Mouse (Mus musculus): ENCODE results near the gene Olfr1028. TPM values are rescaled to one million over a fixed set of nuclear protein-coding genes. Genes with fewer than 3 reads are reported as not detected.

Gene Olfr1028
- not detected for total RNA-seq (2021)
- long read RNA-seq, experiment 1 = 0 reads
- long read RNA-seq, experiment 2 = 0 reads

DNA sequence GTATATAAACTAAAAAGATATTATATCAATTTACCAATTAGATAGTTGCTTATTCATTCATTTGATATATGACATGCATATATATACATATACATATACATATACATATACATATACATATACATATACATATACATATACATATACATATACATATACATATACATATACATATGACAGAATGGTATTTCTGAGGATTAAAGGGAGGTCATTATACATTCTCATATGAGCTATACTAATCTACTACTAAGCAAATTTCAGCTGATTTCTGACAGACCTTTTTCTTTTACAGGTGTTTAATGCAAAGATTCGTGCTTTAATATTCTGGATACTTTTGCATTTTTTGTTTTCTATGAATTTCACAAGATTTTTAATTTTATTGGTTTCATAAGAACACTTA lies at the start of gene Olfr1028:
TSS of gene Olfr1028 (plus strand) at position 301 of the 400 bp plus-strand sequence.
- no peak for DNase-seq (ENCODE audit: low spot score in 2 of 2)

DNA sequence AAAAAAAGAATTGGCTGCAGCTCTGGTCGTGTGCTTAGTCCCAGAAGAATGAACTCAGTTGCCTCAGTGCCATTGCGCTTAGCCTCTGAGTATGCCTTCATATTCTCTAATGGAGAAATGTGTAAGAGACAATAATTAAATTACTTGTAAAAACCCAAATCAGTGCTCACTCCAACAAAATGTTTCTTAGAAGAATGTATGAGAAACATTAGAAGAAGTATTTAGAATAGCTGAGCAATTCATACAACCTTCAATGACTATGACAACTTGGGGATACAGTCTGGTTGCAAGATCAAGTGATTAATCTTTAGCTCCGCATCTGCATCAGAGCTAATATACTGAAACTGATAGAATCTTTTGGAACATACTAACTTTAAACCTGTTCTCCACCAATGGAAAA lies 45.3 kb upstream of the Olfr1028 start, which contains the start of gene Olfr1024:
TSS of gene Olfr1024 (minus strand) at position 101 of the 400 bp plus-strand sequence.
- DNase-seq (ENCODE audit: low spot score in 2 of 2) = no peak

DNA sequence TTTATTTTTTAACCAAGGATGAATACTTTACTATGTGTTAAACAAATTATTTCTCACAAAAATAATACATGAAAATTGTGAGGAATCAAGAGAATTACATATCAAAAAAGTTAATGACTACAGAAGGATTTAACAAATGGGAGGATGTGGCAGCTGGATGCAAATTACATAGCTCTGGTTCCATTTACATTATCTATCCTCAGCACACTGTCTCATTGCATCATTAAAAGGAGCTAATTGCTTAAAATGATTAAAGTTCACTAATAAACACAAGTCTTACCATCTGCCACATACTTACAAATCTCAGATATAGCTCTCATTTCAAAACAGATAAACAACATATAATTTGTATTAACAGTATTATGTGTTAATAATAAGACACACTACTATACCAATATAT lies 37.0 kb upstream of the Olfr1028 start:
- DNase-seq (ENCODE audit: low spot score in 2 of 2) = no peak

DNA sequence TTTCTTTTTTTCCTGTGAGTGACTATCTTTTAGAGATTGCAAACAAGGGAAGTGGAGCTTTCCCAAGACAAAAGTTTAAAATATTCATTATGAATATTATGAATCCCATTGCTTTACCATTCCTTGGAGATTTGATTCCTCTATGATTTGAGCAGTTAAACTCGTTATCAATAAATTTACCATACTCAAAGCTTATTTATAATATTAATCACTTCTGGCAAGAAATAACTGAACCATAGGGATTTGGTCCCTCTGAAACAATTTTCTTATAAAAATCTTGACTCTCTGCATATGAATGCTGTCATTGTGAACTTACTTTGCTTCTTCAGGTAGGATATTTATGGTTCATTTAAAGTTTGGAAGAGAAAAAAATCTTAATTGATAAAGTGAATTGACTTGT lies 35.3 kb upstream of the Olfr1028 start, which contains the start of gene Olfr1025-ps1:
TSS of gene Olfr1025-ps1 (plus strand) at position 301 of the 400 bp plus-strand sequence.
- DNase-seq (ENCODE audit: low spot score in 2 of 2) = no peak

DNA sequence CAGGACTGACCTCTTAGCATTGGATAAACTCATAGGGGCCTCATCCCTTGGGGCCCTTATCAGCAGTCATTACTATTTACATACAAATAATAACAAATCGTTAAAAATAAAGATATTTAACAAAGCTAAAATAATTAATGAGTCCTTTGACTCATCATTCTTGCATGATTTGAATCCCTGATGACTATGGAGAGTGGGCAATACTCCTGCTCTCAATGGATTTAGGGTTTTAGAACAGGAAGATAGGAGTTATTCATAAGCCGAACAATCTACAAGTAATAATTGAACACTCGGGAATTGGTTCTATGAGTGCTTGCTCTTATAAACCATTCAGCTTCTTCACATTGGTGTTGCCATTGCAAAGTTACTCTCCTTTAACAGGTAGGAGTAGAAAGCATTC lies 29.0 kb upstream of the Olfr1028 start, which contains the start of gene Olfr1026:
TSS of gene Olfr1026 (plus strand) at position 301 of the 400 bp plus-strand sequence.
- DNase-seq (ENCODE audit: low spot score in 2 of 2) = no peak

DNA sequence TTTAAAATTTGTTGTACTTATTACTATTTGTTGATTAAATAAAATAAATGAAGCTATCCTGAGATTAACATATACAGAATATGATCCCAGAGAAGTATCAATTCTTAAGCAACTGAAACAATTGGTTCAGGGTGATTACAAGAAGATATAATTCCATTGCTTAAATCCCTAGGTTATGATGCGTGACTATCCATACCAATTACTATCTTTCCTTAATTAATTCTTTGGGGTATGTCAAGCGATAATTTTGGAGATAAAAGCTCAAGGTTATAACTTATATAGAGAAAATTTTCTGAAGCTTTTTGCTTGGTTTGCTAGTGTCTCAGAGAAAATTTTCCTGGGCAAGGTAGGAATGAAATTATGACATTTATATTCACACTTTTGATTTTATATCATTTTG lies 23.4 kb downstream of the Olfr1028 start, which contains the start of gene Olfr1029:
TSS of gene Olfr1029 (plus strand) at position 301 of the 400 bp plus-strand sequence.
- DNase-seq (ENCODE audit: low spot score in 2 of 2) = no peak

DNA sequence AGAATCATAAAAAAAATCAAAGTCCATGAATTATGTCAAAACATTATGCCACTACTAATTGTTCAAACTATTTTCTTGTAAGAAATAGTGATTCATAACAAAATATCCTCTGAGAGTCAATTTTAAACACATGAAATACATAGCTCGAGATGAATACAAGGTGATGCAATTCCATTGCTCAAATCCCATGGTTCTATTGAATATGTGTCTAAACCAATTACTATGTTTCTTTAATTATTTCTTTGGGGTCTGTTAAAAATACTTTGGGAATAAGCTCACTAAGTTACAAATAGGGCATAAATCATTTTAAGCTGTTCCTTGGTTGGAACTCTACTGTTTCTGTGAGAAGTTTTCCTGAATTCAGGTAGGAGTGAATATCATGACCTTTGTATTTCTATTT lies 28.7 kb downstream of the Olfr1028 start, which contains the start of gene Olfr1030:
TSS of gene Olfr1030 (plus strand) at position 301 of the 400 bp plus-strand sequence.
- DNase-seq (ENCODE audit: low spot score in 2 of 2) = no peak

DNA sequence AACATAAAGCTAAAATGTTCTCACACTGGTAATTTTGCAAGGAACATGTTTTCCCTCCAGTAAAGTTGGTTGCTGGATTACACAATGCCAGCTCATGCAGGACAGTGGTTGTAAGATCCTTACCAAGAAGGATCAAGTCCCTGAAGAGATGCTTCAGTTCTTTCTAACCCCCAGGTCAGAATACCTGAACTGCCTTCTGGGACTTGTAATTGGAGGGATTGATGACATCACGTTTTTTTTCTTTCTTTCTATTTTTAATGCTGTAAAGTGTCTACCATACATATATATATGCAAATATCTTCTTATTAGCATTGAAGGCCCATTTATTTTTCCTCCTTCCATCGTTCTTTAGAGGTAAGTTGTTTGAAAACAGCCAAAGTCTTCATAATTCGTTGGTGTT lies 39.8 kb downstream of the Olfr1028 start, which contains the start of gene Olfr1031:
TSS of gene Olfr1031 (plus strand) at position 301 of the 400 bp plus-strand sequence.
- no peak for DNase-seq (ENCODE audit: low spot score in 2 of 2)

Other genes with a start within 250 kb of the Olfr1028 start
- not detected for gene Olfr1009, start 235.0 kb upstream of the Olfr1028 start, total RNA-seq (2021)
- not detected for gene Olfr1012, start 187.7 kb upstream of the Olfr1028 start, total RNA-seq (2021)
- gene Olfr1013, start 183.3 kb upstream of the Olfr1028 start, total RNA-seq (2021) = not detected
- gene Olfr1014, start 177.7 kb upstream of the Olfr1028 start, total RNA-seq (2021) = not detected
- gene Olfr1015, start 168.4 kb upstream of the Olfr1028 start, total RNA-seq (2021) = not detected
- not detected for gene Olfr1016, start 147.9 kb upstream of the Olfr1028 start, total RNA-seq (2021)
- not detected for gene Olfr1018, start 132.0 kb upstream of the Olfr1028 start, total RNA-seq (2021)
- gene Olfr1019, start 105.0 kb upstream of the Olfr1028 start, total RNA-seq (2021) = not detected
- gene Olfr1020, start 103.4 kb upstream of the Olfr1028 start, total RNA-seq (2021) = not detected
- gene Olfr1022, start 81.8 kb upstream of the Olfr1028 start, total RNA-seq (2021) = not detected
- gene Olfr1023, start 64.8 kb upstream of the Olfr1028 start, total RNA-seq (2021) = not detected
- not detected for gene Olfr1024, start 45.4 kb upstream of the Olfr1028 start, total RNA-seq (2021)
- not detected for gene Olfr1025-ps1, start 35.2 kb upstream of the Olfr1028 start, total RNA-seq (2021)
- not detected for gene Olfr1026, start 28.9 kb upstream of the Olfr1028 start, total RNA-seq (2021)
- under 1 TPM in 1 of 2 experiments, not detected in 1; 0.30 TPM for gene Olfr1029, start 23.5 kb downstream of the Olfr1028 start, total RNA-seq (2021)
- not detected for gene Olfr1030, start 28.8 kb downstream of the Olfr1028 start, total RNA-seq (2021)
- gene Olfr1031, start 39.9 kb downstream of the Olfr1028 start, total RNA-seq (2021) = not detected
- gene Olfr1032, start 55.1 kb downstream of the Olfr1028 start, total RNA-seq (2021) = not detected
- gene Olfr1033, start 70.2 kb downstream of the Olfr1028 start, total RNA-seq (2021) = 1 to 10 TPM; 3.5 to 4.1 TPM
- under 1 TPM; 0.10 to 0.27 TPM for gene Olfr1034, start 95.4 kb downstream of the Olfr1028 start, total RNA-seq (2021)
- not detected for gene Olfr1036, start 123.6 kb downstream of the Olfr1028 start, total RNA-seq (2021)
- not detected for gene Olfr1037, start 136.9 kb downstream of the Olfr1028 start, total RNA-seq (2021)
- not detected for gene Olfr1039, start 185.5 kb downstream of the Olfr1028 start, total RNA-seq (2021)
- gene Olfr1040, start 196.3 kb downstream of the Olfr1028 start, total RNA-seq (2021) = not detected
- gene Olfr1042, start 211.4 kb downstream of the Olfr1028 start, total RNA-seq (2021) = not detected
- gene Olfr1043, start 217.1 kb downstream of the Olfr1028 start, total RNA-seq (2021) = not detected
- gene Olfr1044, start 227.4 kb downstream of the Olfr1028 start, total RNA-seq (2021) = not detected
- gene Olfr52, start 235.2 kb downstream of the Olfr1028 start, total RNA-seq (2021) = not detected